Mouse (Mus musculus): ENCODE data around the gene Dock4. TPM values are rescaled to one million over a fixed set of nuclear protein-coding genes. Genes with fewer than 3 reads are reported as not detected.

Dock4 gene
- total RNA-seq, 2 experiments from 2014 or later: 5.3 to 12.2 TPM

GRCm38 (mm10) chr12:40805257-40805656, 359.5 kb downstream of the Dock4 start:
- ATAC-seq (ENCODE audit: poor library complexity, severe bottlenecking): 0 out of 2 replicates have a peak, but pooled peaks have one; percentile 33

DNA sequence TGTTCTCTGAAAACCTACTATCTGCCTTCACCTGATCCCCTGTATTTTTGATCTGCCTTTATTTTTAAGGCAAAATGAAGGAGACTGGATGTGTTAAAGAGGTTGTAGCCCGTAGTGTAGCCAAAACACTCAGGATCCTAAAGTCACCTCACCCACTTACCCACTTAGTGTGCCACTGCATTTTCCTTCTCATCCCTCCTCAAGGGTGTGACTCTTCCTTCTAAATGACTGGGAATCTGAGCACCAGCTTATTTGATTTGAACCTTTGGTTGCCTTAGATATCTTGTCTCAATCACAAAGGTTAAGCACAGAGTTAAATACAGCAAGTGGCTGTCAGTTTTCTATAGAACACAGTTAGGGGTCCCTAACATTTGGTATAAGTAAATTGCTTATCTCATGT, 362.2 kb downstream of the Dock4 start:
- no peak for ATAC-seq (ENCODE audit: poor library complexity, severe bottlenecking)

GRCm38 (mm10) chr12:40813474-40813873, 367.7 kb downstream of the Dock4 start:
- no peak for ATAC-seq (ENCODE audit: poor library complexity, severe bottlenecking)

DNA sequence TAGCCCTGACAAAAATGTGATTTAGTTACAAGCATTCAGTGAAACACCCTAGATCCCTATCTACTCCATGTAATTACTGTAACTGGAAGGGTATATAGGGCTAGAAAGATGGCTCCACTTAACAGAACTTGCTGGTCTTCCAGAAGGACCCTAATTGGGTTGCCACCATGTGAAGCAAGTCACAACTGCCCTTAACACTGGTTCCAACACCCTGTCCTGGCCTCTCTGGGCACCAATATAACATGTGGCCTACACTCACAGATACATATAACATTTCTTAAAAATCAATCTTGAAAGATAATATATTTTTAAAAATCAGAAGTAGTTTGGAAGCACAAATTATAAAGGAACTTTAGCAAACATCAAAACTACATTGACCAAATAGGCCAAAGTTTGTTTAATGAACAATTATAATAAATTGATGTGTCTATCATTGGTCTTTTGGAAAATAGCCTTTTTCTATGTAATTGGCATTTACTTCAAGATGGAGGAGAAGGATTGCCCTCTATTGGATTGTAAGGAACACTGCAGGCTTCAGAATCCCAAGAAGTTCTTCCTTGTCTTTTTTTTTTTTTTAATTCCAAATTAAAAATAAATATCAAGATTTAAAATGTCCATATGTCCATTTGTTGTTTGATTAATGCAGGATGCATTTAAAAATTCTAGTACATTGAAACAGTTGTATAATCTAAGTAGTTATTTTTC, 369.1 kb downstream of the Dock4 start:
- ATAC-seq (ENCODE audit: poor library complexity, severe bottlenecking): no peak

- no peak for ATAC-seq (ENCODE audit: poor library complexity, severe bottlenecking)
Observed at GRCm38 (mm10) chr12:40818046-40818708, 372.4 kb downstream of the Dock4 start.

GRCm38 (mm10) chr12:40823631-40824030, 377.9 kb downstream of the Dock4 start:
- ATAC-seq (ENCODE audit: poor library complexity, severe bottlenecking): no peak

DNA sequence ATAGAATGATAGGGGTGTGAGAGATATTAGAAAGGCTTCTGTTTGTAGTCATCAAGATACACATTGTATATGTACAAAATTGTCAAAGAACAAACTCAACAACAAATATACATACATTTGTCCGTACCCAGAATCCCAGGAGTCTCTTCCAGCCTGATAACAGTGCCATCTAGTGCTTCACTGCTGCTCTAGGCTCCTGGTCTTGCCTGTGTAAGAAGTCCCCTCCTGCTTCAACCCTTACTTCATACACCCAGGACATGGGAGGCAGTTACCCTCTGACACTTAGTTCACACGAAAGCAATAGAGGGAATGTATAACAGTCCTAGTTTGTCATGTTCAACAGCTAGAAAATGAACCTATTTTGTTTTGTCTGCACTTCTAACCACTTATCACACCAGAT, 378.5 kb downstream of the Dock4 start:
- no peak for ATAC-seq (ENCODE audit: poor library complexity, severe bottlenecking)

- ATAC-seq (ENCODE audit: poor library complexity, severe bottlenecking): no peak
Observed at GRCm38 (mm10) chr12:40825935-40826460, 380.2 kb downstream of the Dock4 start.

GRCm38 (mm10) chr12:40826491-40826890, 380.7 kb downstream of the Dock4 start:
- no peak for ATAC-seq (ENCODE audit: poor library complexity, severe bottlenecking)

DNA sequence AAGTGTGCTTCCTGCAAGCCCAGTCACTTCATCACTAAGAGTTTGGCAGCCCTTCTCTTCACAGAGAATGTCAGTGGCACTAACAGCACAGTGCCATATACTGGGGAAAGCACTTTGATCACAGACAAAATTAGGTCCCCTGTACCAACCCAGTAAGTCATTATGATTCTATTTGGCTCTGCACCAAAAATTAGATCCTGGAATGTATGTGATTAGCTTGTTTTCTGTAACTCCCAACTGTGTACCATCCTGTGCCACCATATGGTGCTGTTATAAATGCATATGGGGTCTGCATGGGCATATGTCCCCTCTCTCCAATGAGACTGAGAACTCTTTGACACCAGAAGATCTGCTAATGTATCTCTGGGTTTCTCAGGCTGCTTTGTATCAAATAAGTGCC, 382.3 kb downstream of the Dock4 start:
- ATAC-seq (ENCODE audit: poor library complexity, severe bottlenecking): no peak

- no peak for ATAC-seq (ENCODE audit: poor library complexity, severe bottlenecking)
Observed at GRCm38 (mm10) chr12:40829269-40829668, 383.5 kb downstream of the Dock4 start.

GRCm38 (mm10) chr12:40832157-40832556, 386.4 kb downstream of the Dock4 start:
- ATAC-seq (ENCODE audit: poor library complexity, severe bottlenecking): no peak

- no peak for ATAC-seq (ENCODE audit: poor library complexity, severe bottlenecking)
Observed at GRCm38 (mm10) chr12:40836924-40837323, 391.2 kb downstream of the Dock4 start.

- peak; percentile 52; the same call in 1 of the 2 replicates for ATAC-seq (ENCODE audit: poor library complexity, severe bottlenecking)
Observed at GRCm38 (mm10) chr12:40837597-40838337, 392.0 kb downstream of the Dock4 start.

GRCm38 (mm10) chr12:40838338-40838695, 392.6 kb downstream of the Dock4 start:
- no peak for ATAC-seq (ENCODE audit: poor library complexity, severe bottlenecking)

GRCm38 (mm10) chr12:40838940-40839339, 393.2 kb downstream of the Dock4 start:
- no peak for ATAC-seq (ENCODE audit: poor library complexity, severe bottlenecking)

GRCm38 (mm10) chr12:40839817-40840216, 394.1 kb downstream of the Dock4 start:
- 0 out of 2 replicates have a peak, but pooled peaks have one; percentile 24 for ATAC-seq (ENCODE audit: poor library complexity, severe bottlenecking)

DNA sequence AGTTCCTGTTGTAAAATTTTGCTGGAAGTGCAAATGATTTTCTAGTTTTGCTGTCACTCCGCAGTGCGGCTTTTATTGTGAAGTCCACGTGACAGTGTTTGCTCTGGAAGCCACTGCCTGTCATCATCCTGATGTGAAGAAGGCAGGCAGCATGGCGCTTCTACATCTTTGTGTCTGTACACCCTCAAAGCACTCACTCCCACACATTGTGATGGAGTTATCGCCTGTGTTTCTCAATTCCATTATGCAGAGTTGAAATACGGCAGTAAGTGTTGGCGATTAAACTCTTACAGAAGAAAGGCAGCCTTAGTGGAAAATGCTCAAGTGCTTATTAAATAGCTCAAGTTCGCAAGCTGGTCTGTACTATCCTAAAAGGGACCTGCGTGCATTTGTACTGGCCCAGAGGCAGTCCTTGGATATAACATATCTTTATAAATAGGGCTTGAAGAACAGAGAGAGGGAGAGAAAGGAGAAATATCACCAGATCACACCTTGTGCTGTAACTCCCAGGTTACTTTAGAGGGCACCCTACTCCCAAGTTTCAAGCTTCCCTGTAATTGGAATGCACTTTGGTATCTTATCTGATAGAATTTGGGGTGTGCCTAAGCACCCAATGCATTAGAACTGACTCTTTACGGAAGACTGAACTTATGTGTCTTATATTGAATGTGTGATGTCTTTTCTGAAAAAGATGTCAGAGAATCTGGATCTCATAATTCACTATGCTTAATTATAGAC, 396.7 kb downstream of the Dock4 start:
- no peak for ATAC-seq (ENCODE audit: poor library complexity, severe bottlenecking)

DNA sequence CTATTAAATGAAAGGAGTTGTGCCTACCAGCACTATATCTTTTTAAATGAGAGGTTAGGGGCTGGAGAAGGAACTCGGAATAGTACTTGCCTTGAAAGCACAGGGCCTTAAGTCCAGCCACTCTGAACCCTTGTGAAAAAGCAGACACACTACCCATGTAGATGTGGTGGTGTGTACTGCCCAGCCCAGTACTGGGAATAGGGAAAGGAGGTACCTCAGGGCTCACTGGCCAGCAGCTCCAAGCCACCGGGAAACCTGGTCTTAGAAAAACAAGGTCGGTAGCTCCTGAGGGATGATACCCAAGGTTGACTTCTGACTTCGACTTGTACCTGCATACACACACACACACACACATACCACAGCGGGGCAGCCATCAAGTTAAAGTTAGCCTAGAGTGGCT, 397.2 kb downstream of the Dock4 start:
- ATAC-seq (ENCODE audit: poor library complexity, severe bottlenecking): no peak

GRCm38 (mm10) chr12:40843474-40844080, 397.8 kb downstream of the Dock4 start:
- ATAC-seq (ENCODE audit: poor library complexity, severe bottlenecking): no peak

Measured in megakaryocyte, adult 5-6 weeks (primary cell).